Mouse (Mus musculus): ENCODE results near the gene St3gal2.

DNA sequence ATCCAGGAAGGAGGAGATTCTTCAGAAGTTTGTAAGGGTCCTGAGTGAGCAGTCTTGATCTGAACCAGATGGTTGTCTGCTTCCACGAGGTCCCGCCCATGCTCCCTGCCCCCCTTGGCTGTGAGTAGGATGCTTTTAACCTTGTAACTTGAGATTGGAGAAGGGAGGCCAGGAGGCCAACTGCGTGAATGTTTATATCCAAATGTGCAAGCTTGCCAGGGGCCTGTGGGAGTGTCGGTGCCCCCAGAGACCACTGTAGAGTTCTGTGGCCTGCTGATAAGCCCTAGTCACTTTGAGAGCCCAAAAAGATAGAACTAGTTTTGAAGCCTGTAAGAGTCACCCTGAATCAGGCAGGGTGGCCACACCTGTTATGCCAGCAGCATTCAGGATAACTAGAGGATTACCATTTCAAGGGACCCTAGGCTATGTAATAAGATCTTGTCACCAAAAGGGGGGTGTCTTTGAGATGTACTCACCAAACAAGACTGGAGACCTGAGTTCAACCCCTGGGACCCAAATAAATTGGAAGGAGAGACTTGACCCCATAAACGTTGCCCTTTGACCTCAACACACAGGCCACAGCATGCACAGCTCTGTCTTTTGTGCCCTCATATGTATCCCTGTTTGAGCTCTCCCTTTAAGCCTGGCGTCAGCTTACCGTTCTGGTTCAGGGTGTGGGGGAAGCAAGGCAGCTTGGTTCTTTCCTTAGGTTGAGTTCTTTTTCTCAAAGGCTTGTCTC lies 1.9 kb downstream of the St3gal2 start:
- TF ChIP-seq CTCF (IDR thresholded peaks at IDR 0.05; ENCODE audit: control insufficient read depth, insufficient read depth, low read length) (no peak), POLR2A (IDR thresholded peaks at IDR 0.05; ENCODE audit: borderline replicate concordance, control insufficient read depth, low read depth, low read length) (0 out of 2 replicates have a peak, but pooled peaks have one; percentile 7)

All from bone marrow, adult 2 months (tissue).